Mouse (Mus musculus) layer of hippocampus, postnatal 14 days (tissue): Measurements from ENCODE around the gene Gm10392. TPM values are rescaled to one million over a fixed set of nuclear protein-coding genes. Genes with fewer than 3 reads are reported as not detected.

Source experiments
- DNase-seq, 2 experiments: peaks; one replicate each; pipeline ENCODE4 v3.0.0; 2021 to 2022; ENCODE audit warnings: low spot score in 2 of 2, mixed read lengths in 1 of 2
- total RNA-seq, 2 experiments: library from RNA; stranded (reverse); gene quantifications; 2 replicates each; pipeline ENCODE4 v1.2.3; 2021

Gm10392 gene
- total RNA-seq, 2 experiments from 2014 or later: not detected

DNA sequence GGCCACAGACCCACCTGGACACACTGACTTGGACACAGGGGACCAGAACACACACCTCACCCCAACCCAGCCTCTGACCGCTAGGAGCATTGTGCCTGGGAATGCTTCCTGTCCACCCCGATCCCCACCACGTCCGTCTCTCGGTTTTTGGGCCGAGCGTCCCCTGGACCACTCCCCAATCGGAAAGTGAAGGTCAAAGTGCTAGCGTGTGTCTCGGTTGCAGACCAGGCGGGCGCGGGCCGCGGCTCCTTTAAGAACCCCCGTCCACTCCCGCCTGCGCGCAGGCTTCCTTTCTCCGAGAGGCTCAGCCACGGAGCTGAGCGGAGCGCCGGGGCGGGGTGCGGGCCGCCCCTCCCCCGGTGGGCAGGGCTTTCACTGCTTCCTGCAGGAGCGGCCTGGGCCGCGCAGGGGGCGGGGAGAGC is 26.1 kb downstream of the Gm10392 start:
- DNase-seq: peak; percentile 84 to 93

DNA sequence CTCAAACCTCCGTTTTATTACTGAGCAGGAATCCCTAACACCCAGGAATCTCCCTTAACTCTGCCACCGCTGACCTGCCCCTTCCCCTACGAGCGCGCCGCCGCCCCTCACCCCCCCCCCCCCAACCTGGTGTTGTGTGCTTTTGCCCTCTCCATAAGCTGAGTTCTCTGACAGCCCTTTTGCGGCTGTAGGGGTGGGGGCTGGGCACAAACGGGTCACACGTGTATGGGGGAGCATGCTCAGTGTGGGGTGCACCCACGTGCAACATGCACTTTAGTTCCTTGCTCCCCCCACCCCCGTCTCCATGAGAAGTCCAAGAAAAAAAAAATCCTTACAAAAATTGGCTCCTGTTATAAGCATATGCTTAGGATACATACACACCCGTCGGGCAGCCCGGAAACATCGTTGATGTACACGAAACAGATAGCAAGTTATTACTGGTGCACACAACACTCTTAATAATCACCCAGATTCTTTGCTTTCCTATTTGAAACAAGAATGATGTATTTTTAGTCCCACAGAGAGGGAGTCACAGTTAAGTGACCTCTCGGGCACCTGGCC is 26.6 kb downstream of the Gm10392 start:
- DNase-seq: peak in 1 of 2 experiments; percentile 70

DNA sequence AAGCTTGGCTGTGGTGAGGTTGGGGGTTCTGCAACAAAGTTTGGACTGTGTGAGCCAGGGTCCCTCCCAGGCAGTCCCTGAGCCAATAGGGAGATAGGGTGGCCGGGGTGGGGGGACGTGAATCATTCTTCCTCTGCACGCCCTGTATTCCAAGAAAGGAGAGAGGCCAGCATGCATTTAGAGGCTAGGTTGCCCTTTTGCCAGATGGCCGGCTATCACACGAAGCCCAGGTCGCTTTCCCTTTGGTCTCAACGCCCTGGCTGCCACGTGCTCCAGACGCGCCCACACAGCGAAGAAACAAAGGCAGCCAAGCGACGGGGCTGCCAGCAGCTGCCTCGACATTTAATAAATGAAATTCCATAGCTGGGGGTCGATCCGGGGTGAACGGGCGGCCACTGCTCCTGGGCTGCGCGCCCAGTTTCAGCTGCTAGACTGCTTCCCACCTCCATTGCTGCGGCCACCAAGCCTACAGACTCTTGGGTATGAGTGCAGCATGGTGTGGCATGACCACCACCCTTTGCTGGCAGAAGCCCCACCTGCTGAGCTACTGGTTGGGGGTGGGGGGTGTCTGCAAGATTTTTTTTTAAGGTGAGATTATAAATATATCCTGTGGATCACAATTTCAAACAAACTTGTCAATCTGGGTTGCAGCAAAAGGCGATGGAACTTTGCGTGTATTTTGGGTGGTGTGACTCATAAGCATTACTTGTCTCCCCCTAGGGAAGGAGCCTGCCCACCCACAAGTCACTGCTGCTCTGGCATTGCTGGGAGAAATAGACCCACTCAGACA is 27.3 kb downstream of the Gm10392 start:
- no peak for DNase-seq

DNA sequence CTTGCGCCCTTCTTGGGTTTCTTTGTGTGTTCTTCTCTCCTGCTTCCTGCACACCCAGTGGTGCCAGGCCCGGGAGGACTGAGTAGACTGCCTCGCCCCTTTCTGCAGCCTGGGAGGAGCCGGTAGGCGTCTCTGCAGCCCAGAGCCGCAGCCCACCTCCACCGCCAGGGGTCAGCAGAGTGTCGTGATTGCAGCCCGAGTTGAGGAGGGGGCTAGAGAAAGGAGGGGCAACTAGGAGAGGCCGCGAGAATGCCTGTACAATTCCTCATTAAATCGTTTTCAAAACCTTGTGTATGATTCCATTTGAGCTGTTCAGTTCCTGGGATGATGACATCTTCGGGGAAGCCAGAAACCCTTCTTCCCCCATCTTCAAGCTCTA is 27.9 kb downstream of the Gm10392 start:
- DNase-seq: peak; percentile 93 to 94

DNA sequence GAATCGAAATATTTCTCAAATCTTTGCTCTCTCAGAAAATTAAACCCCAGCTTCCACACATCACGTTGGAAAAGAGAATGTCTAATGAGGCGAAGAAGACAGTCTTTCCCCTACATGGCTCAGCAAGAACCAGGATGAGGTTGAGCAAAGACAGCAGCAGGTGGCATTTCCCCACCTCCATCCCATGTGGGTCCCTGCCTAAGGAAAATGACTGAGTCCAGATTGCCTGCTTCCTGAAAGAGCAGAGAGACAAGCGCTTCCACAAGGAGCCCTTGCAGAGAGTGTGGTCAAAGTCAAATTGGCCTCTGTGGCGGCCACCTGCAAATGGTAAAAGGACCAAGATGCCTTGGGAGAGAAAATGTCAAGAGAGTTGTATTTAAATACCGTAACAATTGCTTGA is 28.5 kb downstream of the Gm10392 start:
- no peak for DNase-seq

DNA sequence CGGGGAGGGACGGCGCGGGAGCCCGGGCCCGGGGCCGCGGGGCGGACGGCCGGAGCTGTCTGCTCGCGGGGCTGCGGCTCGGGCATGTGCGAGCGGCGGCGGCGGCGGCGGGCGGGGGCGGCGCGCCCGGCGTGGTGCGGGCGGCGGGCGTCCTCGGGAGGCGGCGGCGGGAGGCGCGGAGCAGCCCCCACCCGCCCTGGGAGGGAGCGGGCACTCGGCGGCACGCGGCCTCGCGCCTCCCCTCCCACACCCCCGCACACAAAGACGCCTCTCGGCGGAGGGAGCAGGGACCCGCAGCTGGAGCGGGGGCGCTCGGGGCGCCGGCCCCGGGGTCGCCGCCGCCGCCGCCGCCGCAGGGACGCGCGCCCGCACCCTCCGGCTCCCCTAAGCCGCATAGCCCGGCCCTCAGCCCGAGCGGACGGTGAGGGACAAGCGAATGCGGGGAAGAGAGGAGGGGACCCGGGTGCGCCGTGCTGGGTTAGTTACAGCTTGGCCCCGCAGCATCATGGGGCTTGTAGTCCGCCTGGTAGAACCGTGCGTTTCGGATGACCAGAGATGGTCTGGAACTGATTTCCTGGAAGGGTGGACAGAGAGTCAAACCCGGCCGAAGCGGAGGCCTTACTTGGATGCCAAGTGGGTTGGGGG is 29.3 kb downstream of the Gm10392 start, which contains the start of gene Ankrd13b:
Ankrd13b (minus strand) TSS at position 88 of the 645 bp plus-strand sequence.
- DNase-seq: peak; percentile 76 to 83

DNA sequence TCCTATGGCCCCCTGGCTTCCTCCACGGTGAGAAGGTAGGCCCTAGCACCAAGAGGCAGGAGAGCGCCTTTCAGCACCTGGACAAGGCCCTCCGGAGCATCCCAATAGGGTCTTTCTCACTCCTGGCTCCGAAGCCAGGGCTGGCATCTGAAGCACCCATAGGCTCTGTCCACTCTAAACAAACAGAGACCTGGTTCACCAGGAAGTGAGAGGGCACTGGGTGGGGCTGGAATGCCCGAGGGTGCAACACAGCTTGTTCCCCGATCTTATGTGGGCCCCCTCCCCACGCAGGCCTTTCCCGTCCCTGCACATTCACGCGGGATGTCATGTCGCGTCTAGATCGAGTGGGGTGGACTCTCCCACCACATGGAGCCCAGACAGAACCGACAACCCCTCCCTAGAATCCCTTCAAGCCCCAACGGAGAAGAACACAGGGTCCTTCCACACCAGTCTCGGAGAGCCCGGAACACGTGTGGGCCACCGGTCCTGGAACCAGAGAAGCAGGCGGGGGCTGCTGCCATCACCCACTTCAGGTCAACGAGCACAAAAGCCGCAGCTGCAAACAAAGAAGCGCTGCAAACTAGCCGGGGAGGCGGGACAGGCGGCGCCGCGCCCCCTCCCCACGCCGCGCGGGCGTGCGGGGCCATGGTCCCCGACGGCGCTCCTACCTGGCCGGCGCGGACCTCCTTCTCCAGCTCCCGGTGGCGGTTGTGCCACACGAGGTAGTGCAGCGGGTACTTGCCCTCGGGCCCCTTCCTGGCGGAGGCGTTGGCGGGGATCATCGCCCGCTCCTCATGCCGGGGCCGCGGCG is 30.0 kb downstream of the Gm10392 start:
- no peak for DNase-seq

DNA sequence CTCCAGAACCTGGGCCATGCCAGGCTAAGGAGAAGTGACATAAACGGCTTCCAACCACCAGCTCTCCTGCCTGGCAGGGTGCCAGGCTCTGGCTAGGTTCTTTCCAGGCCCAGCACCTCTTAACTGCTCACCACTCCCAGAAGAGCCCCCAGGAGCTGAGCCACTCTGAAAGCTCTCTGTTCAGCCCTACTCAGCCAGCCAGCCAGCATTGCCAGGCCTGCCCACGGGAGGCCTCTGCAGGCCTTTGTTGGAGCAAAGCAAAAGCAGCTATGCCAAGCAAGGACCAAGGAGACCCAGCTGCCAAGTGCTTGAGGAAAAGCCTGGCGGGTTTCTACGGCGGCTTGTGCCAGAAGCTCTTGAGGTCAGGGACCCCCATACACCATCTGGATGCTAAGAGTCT is 32.2 kb downstream of the Gm10392 start:
- peak; percentile 56 to 76 for DNase-seq

DNA sequence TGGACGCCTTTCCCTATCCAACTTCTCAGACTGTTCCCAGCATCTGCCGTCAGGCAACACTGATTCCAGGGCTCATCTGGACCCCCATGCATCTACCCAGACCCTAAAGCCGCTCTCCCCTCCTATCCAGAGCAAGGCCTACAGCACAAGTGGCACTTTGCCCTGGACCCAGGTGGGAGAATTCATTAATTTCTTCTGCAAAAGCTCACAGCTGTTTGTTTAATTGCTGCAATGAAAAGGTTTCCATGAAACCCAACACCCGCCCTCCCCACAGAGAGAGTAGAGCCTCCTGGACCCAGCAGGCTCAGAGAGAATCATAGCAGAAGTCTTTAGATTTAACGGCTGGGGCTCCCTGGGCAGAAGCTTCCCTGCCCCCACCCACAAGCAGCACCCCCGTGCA is 33.8 kb downstream of the Gm10392 start:
- no peak for DNase-seq

DNA sequence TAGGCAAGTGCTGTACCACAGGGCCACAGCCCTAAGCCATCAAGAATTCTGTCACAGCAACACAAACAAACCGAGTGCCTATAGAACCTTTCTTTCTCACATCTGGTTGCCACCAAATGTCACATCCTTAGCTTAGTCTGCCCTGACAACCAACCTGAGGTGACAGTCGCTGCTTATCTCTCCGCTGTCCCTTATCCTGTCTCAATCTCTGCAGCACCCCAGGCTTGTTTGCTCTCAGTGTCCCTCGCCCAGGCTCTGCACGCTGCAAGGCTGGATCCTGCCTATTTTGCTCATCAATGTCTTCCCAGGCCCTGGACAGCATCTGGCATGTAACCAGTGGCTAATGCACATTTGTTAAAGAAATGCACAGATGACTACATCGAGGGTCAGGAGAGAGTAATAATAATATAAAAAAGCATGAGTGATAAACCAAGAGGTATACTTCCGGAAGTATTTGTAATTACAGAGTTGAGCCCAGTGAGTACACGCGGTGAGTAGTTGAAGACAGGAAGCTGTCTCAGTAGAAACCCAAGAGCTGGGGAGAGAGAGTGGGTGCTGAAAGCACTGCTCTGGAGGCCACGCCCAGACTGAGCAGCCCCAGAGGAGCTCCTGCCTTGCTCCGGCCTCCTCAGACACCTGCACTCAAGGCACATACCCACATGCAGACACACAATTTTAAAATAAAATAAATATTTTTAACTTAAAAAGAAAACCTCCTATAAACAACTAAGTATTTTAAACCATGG is 35.3 kb downstream of the Gm10392 start:
- no peak for DNase-seq

DNA sequence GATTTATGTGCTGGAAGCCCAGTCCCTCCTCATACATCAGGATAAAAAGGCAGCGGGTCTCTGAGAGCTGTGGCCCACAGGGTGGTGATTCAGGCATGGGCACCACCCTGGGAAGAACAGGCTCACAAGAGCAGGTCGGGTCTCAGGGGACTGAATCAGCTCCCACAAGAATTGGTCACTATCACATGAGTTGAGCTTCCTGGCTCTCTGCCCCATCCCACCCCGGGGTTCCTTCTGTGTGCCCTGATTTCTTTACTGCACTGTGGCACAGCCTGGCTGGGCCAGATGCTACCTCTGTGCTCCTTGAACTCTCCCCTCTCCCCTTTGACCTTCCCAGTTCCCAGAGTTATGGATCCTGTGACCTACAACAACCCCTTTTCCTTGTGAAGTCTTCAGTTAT is 36.0 kb downstream of the Gm10392 start:
- DNase-seq: no peak

DNA sequence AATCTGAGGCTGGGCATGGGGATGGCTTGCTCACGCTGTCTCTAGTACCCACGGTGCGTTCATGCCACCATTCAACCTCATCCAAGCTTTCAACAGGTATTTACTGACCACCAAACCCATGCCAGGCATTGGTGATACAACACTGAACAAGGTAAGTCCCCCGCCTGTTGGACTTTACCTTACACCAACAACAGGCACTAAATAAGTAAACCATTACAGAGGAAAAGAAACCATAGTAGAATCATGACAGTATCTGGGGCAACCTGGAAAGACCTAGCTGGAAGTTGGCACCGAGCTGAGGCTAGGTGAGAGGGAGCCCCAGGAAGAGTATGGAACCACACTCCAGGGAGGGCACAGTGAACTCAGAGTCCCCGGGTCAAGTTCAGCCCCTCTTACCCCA is 42.1 kb downstream of the Gm10392 start:
- no peak for DNase-seq

DNA sequence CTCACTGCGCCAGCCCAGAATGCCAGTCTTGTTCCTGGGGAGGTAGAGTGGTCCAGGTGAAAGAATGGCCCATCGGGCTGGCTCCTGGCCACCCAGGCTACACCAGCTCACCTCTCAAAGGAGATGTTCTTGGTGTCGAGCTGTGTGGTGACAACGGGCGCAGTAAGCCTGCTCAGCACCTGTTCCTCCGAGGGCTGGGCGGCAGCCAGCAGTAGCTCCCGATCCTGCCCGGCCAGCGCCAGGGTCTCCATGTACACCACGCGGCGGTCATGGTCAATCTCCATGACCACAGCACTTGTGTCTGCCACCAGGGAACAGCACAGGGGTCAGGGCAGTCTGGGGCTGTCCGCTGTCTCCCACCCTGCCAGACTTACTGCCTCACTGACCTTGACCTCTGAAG is 42.8 kb downstream of the Gm10392 start:
- no peak for DNase-seq

DNA sequence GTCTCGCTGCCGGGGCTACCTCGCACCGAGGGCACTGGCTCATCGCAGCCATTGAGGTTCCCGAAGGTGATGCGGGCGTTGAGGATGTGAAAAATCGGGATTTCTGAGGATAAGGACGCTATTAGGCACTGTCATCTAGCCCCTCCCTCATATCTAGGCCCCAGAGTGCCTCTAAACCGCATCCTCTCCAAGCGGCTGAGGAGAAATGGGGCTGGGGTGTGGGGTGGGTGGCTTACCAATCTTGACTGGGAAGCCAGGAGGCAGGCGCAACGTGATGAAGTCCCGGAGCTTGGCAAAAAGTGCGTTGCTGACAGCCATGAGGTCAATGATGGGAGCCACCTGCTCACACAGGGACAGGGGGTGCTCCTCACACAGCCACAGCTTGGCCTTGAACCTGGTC is 46.2 kb downstream of the Gm10392 start:
- no peak for DNase-seq

DNA sequence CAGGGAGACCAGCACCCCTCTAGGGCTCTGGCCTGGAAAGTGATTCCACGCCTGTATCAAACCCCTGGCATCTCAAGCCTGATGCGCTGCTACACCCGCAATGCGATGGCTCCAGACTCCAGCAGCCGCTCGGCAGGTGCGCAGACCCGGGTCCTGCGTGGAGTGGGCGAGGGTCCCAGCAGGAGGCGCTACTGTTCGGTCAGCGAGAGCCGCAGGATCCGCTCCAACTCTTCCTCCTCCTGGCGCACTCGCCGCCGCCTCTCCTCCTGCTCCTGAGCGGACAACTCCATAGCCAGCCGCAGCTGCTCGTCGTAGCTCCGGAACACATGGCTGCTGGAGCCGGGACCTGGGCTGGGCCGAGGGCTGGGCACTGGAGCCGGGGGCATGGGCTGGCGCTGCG is 47.6 kb downstream of the Gm10392 start:
- no peak for DNase-seq

DNA sequence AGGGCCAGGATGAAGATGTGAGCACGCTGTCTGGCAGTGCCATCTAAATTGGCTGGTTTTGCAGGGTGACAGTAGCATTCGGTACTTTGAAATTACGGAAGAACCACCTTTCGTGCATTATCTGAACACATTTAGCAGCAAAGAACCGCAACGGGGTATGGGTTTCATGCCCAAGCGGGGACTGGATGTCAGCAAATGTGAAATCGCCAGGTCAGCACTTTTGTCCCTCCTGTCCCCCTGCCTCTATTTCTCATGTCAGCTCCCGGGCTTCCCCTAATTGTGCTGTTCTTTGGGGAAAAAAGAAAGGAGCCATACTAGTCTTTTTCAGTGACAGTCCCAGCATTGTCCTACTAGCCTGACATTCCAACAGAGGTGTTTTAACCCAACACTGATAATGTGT is 50.6 kb downstream of the Gm10392 start:
- no peak for DNase-seq

DNA sequence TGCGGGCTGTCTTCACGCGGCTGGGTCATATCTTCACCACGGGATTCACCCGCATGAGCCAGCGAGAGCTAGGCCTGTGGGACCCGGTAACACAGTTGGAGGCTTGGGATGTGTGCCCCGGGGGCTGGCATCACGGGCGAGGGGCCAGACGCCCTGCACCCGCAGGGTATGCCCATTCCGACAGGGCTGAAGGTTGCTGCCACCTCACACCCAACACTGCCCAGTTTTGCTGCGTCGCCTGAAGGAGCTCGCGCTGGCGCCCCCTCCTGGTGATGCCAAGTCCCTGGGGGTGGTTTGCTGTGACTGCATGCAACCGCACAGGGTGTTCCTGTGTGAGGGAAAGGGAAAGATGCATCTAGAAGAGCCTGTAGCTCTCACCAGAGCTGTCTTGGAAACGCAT is 51.2 kb downstream of the Gm10392 start:
- peak; percentile 71 to 77 for DNase-seq

DNA sequence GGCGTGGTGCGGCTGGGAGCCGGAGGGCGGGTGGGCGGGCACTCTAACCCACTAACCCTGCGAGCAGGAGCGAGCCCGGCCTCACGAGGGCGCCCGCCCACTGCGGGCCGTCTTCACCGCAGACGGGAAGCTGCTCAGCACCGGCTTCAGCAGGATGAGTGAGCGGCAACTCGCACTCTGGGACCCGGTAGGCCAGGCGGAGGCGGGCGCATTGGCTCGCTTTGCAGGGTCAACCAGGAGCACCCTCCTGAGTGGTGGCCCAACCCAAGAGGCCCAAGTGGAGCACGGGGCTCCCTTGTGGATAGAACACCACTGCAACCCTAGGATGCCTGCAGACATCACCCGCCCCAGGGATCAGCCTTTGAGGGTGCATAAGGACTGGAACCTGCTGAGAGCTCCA is 51.8 kb downstream of the Gm10392 start:
- peak; percentile 62 to 63 for DNase-seq
